Comparison of ENCODE assay signal across 7 mouse cellular contexts in the genomic region with DNA sequence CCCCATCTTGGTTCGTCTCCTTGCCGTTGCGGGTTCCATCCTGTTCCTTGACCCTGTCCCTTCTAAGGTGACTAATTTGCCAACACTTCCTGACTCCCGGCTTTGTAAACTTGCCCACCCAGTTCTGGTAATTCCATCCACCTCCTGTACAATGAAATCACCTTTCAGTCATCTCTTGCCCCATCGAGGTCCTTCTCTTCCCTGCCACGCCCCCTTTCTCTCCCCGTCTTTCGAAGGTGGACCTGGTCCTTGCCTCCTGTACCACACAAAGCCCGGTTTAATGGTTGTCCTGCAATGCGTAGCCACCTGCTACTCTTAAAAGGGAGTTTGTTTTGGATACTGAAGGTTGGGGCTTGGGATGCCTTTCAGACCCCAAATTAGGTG. TPM values are rescaled to one million over a fixed set of nuclear protein-coding genes. Genes with fewer than 3 reads are reported as not detected.
A peak's percentile ranks its signal among the peaks of the same experiment; 100 is the strongest.
DNase-seq lines count a peak whose midpoint lies in the region; ATAC-seq and TF ChIP-seq lines count a peak whose summit lies in the region.

No protein-coding gene starts in this region.

- TF ChIP-seq POLR2A in thymus, adult 2 months (IDR thresholded peaks at IDR 0.05; ENCODE audit: control insufficient read depth, extremely low read depth, insufficient read depth, low read length, poor library complexity): no peak
- no peak for TF ChIP-seq POLR2A in embryonic fibroblast, embryonic 13.5 days (IDR thresholded peaks at IDR 0.05; ENCODE audit: low read depth, low read length)
- no peak for TF ChIP-seq POLR2A in myocyte (IDR thresholded peaks at IDR 0.05; ENCODE audit: insufficient read length, low read depth)

- peak overlapping the region; percentile 81 for H3K4me3 ChIP-seq in thymus, adult 2 months (ENCODE audit: control insufficient read depth, insufficient read depth, low read length)
- H3K4me3 ChIP-seq in embryonic fibroblast, embryonic 13.5 days (ENCODE audit: insufficient read depth, low read length): peak overlapping the region; percentile 84
- H3K4me3 ChIP-seq in limb, embryonic 10.5 days: peak overlapping the region; percentile 99
- peak overlapping the region; percentile 33 for H3K4me3 ChIP-seq in myocyte

- H3ac ChIP-seq in myocyte (ENCODE audit: control insufficient read depth, insufficient read length): peak overlapping the region; percentile 21

- H3K4me2 ChIP-seq in myocyte (ENCODE audit: low read depth): peak overlapping the region; percentile 80

- peaks cover 7% of the 10 kb centered on the region for H3K4me1 ChIP-seq in thymus, adult 2 months (replicated peaks; ENCODE audit: control insufficient read depth, insufficient read depth, low read length)
- no peaks in the 10 kb centered on the region; the same call in 1 of the 2 replicates for H3K4me1 ChIP-seq in embryonic fibroblast, embryonic 13.5 days (ENCODE audit: control insufficient read depth, insufficient read depth, low read length)
- peaks cover 9% of the 10 kb centered on the region; the same call in 1 of the 2 replicates for H3K4me1 ChIP-seq in limb, embryonic 10.5 days

- DNase-seq in thymus, adult 2 months: no peak
- DNase-seq in thymus, adult 18-20 months: no peak
- DNase-seq in limb, embryonic 10.5 days (ENCODE audit: low spot score): no peak
- DNase-seq in layer of hippocampus, adult 11-12 months (ENCODE audit: low spot score): no peak

- H3K36me3 ChIP-seq in thymus, adult 2 months (ENCODE audit: control insufficient read depth, insufficient read depth, low read length): no peaks in the 10 kb centered on the region
- peaks cover 8% of the 10 kb centered on the region for H3K36me3 ChIP-seq in limb, embryonic 10.5 days
- H3K36me3 ChIP-seq in myocyte (ENCODE audit: control insufficient read depth, insufficient read depth): no peaks in the 10 kb centered on the region

- H3K79me2 ChIP-seq in myocyte (ENCODE audit: control insufficient read depth, insufficient read depth): no peaks in the 10 kb centered on the region

- no peak for ATAC-seq in frontal cortex, adult (ENCODE audit: low TSS enrichment)

- 3% methylated on average over 10 of the region's 10 CpGs for WGBS in thymus, adult 2 months
- WGBS in limb, embryonic 10.5 days: 2% methylated on average over 10 of the region's 10 CpGs

- no peak overlapping the region for H3K27ac ChIP-seq in thymus, adult 2 months (ENCODE audit: control insufficient read depth, insufficient read depth, low read length)
- no peak overlapping the region for H3K27ac ChIP-seq in embryonic fibroblast, embryonic 13.5 days (ENCODE audit: insufficient read depth, low read length)
- H3K27ac ChIP-seq in limb, embryonic 10.5 days: peak overlapping the region; percentile 98

- no peak for TF ChIP-seq CTCF in thymus, adult 2 months (IDR thresholded peaks at IDR 0.05; ENCODE audit: borderline replicate concordance, control insufficient read depth, extremely low read depth, insufficient read depth, low read length, poor library complexity)
- TF ChIP-seq CTCF in embryonic fibroblast, embryonic 13.5 days (IDR thresholded peaks at IDR 0.05; ENCODE audit: borderline replicate concordance, insufficient read depth, low read length): no peak

- no peaks in the 10 kb centered on the region for H3K9me3 ChIP-seq in limb, embryonic 10.5 days (replicated peaks)

- no peaks in the 10 kb centered on the region for H3K27me3 ChIP-seq in thymus, adult 2 months (ENCODE audit: control insufficient read depth, insufficient read depth, low read length)
- no peaks in the 10 kb centered on the region for H3K27me3 ChIP-seq in limb, embryonic 10.5 days (ENCODE audit: low read depth, poor library complexity, severe bottlenecking)
- peaks cover 8% of the 10 kb centered on the region for H3K27me3 ChIP-seq in myocyte (ENCODE audit: control insufficient read depth, insufficient read depth, insufficient read length)

TF ChIP-seq in myocyte, 11 proteins besides CTCF, POLR2A, EP300 and RAD21:
- TF ChIP-seq TCF12 (IDR thresholded peaks at IDR 0.05; ENCODE audit: insufficient read depth, poor library complexity, severe bottlenecking): no peak
- TF ChIP-seq MAX (IDR thresholded peaks at IDR 0.05; ENCODE audit: low read depth): no peak
- TF ChIP-seq MYOG (IDR thresholded peaks at IDR 0.05; ENCODE audit: control insufficient read depth in 1 of 3, insufficient read depth in 1 of 3, insufficient read length in 2 of 3, low read depth in 2 of 3): no peak
- no peak for TF ChIP-seq CEBPB (IDR thresholded peaks at IDR 0.05; ENCODE audit: insufficient read depth, poor library complexity, severe bottlenecking)
- TF ChIP-seq MYOD1 (IDR thresholded peaks at IDR 0.05; ENCODE audit: control insufficient read depth in 1 of 3, insufficient read length in 2 of 3, low read depth in 2 of 3): no peak
- TF ChIP-seq TCF3 (IDR thresholded peaks at IDR 0.05; ENCODE audit: insufficient read length, low read depth): no peak
- no peak for TF ChIP-seq SRF (IDR thresholded peaks at IDR 0.05; ENCODE audit: control insufficient read depth, insufficient read length, low read depth)
- no peak for TF ChIP-seq USF1 (IDR thresholded peaks at IDR 0.05; ENCODE audit: low read depth)
- TF ChIP-seq POLR2AphosphoS2 (IDR thresholded peaks at IDR 0.05; ENCODE audit: insufficient read length, low read depth): no peak
- TF ChIP-seq REST (IDR thresholded peaks at IDR 0.05; ENCODE audit: insufficient read depth, insufficient read length): no peak

RNA-seq across cellular contexts. Expression of a gene that starts 0.8 kb away (rescaled TPM):
- 23.5 and 26.7 TPM in 2 replicates for polyA plus RNA-seq in thymus, adult 2 months (2012; rRNA removed)
- 33.5 and 35.4 TPM in 2 replicates for polyA plus RNA-seq in embryonic fibroblast, embryonic 13.5 days (2011; ENCODE audit: insufficient read length, low read depth, missing spikeins)
- polyA plus RNA-seq in limb, embryonic 10.5 days (2016; fragmentation: Nextera tagmentation; extraction: Ambion mirVana): 187 and 236 TPM in 2 replicates
- 29.4 TPM for polyA plus RNA-seq in myocyte (2012; fragmentation: generic; extraction: Trizol)

RNA-seq across cellular contexts. Expression of a gene that starts 14.0 kb away (rescaled TPM):
- polyA plus RNA-seq in thymus, adult 2 months (2012; rRNA removed): 27.2 and 29.0 TPM in 2 replicates
- polyA plus RNA-seq in embryonic fibroblast, embryonic 13.5 days (2011; ENCODE audit: insufficient read length, low read depth, missing spikeins): 32.8 and 34.9 TPM in 2 replicates
- 92.1 and 96.1 TPM in 2 replicates for polyA plus RNA-seq in limb, embryonic 10.5 days (2016; fragmentation: Nextera tagmentation; extraction: Ambion mirVana)
- 39.0 TPM for polyA plus RNA-seq in myocyte (2012; fragmentation: generic; extraction: Trizol)

RNA-seq across cellular contexts. Expression of a gene that starts 45.5 kb away (rescaled TPM):
- 10.1 and 13.3 TPM in 2 replicates for polyA plus RNA-seq in thymus, adult 2 months (2012; rRNA removed)
- 1.9 and 3.2 TPM in 2 replicates for polyA plus RNA-seq in embryonic fibroblast, embryonic 13.5 days (2011; ENCODE audit: insufficient read length, low read depth, missing spikeins)
- 10.4 and 10.5 TPM in 2 replicates for polyA plus RNA-seq in limb, embryonic 10.5 days (2016; fragmentation: Nextera tagmentation; extraction: Ambion mirVana)
- polyA plus RNA-seq in myocyte (2012; fragmentation: generic; extraction: Trizol): 3.6 TPM

Comparison
In these comparisons a context has a peak if more than half of its experiments do, and no peak if none do; other contexts are left out.
1. H3K4me3 ChIP-seq: peak in every context shown above with its lines; median percentile 99 in limb, embryonic 10.5 days; 84 in embryonic fibroblast, embryonic 13.5 days; 81 in thymus, adult 2 months; 33 in myocyte.